Mouse (Mus musculus) embryonic facial prominence, embryonic 13.5 days (tissue): ENCODE measurements at regions not wholly inside any gene's neighbourhood (a gene's known extent, or its start where the extent isn't known, plus 50 kb on each side); places are given as distances from the start of the nearest gene placed in this dataset.

Experiments used
- ATAC-seq: fragments of 200-750 bp; cut with Nextera tagmentation; 2 replicates; pipeline ENCODE4 v1.8.0; 2017; ENCODE audit warnings: low read depth; ENCODE audit not compliant: insufficient number of reproducible peaks, insufficient read depth, low FRiP score, low TSS enrichment
- H3K27ac ChIP-seq: fragments of 300-500 bp; sonication (generic); 2 replicates; pipeline ENCODE4 v1.5.1; 2015; ENCODE audit warnings: moderate library complexity, mild to moderate bottlenecking, inconsistent platforms
- H3K27me3 ChIP-seq: fragments of 300-500 bp; sonication (generic); 2 replicates; pipeline ENCODE4 v1.6.1; 2015; ENCODE audit warnings: mild to moderate bottlenecking, inconsistent platforms
- H3K36me3 ChIP-seq: fragments of 300-500 bp; sonication (generic); 2 replicates; pipeline ENCODE4 v1.6.1; 2015; ENCODE audit warnings: mild to moderate bottlenecking, inconsistent platforms
- H3K4me1 ChIP-seq: fragments of 300-500 bp; sonication (generic); 2 replicates; pipeline ENCODE4 v1.6.1; 2015; ENCODE audit warnings: inconsistent platforms
- H3K4me2 ChIP-seq: fragments of 300-500 bp; sonication (generic); 2 replicates; pipeline ENCODE4 v1.6.1; 2015; ENCODE audit warnings: moderate library complexity, mild to moderate bottlenecking, inconsistent platforms
- H3K4me3 ChIP-seq: fragments of 300-500 bp; sonication (generic); 2 replicates; pipeline ENCODE4 v1.5.1; 2015; ENCODE audit warnings: mild to moderate bottlenecking, inconsistent platforms
- H3K9ac ChIP-seq: fragments of 300-500 bp; sonication (generic); 2 replicates; pipeline ENCODE4 v1.6.1; 2015; ENCODE audit warnings: mild to moderate bottlenecking, inconsistent platforms
- H3K9me3 ChIP-seq: fragments of 300-500 bp; sonication (generic); 2 replicates; pipeline ENCODE4 v1.6.1; 2016; ENCODE audit warnings: inconsistent platforms
- WGBS: fragments of 180-500 bp; shearing (Covaris S2); methylation state at CpG from one replicate; pipeline ENCODE4 v1.1.7; 2015; ENCODE audit warnings: mixed read lengths; 5-methylcytosine and 5-hydroxymethylcytosine counted together

DNA sequence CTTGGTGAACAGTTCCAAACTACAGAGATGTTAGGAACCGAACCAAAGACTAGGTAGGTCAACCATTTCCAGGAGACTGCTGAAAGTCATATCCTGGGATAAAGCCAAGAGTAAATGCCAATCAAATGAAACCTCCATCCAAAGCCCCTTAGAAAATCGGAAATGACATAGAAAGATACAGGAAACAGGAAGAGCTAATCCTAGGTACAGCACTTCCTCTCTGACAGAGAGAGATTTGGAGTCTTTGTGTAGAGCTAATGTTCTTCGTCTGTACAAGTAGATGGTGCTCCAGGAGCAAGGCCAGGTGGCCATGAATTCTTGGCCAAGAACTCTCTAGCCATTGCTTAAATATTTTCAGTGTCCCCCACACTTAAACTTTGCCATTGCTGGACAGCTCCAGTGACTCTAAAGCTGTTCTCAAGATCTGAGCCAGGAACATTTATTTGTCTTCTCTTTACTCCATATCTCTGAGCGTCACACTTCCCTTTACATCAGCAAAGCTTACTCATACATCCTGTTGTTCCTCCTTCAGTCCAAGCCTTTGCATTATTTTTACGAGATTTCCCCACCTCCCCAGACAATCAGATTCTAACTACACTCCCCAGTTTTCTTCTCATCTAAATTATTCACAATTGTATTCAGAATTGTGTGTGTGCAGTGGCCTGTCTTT is 199.1 kb upstream of the Zbtb20 start:
- no peak for ATAC-seq
- H3K27me3 ChIP-seq: no peaks in the 10 kb centered on the region
- no peaks in the 10 kb centered on the region for H3K36me3 ChIP-seq
- no peak overlapping the region for H3K27ac ChIP-seq
- H3K9ac ChIP-seq: no peak overlapping the region
- H3K4me3 ChIP-seq: no peak overlapping the region
- no peaks in the 10 kb centered on the region for H3K4me1 ChIP-seq
- no peaks in the 10 kb centered on the region for H3K9me3 ChIP-seq
- WGBS: 78% methylated on average over 5 of the region's 5 CpGs
- no peak overlapping the region for H3K4me2 ChIP-seq

DNA sequence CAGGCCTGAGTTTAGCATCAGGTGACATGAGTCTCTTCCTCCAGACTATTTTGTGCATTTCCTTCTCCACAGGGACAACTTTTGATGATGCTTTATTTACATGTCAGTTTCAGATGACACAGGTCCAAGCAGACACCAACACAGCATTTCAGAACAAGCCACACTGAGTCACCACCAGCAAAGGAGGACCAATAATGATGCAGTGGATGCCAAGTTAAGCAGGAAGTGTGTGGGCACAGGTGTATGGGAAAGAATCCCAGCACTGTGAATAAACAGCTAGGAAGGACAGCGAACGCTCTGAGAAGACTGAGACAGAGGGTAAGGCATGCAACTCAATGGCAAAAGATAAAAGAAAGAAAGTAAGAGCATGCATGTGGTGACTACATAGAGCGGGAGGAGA is 200.7 kb upstream of the Zbtb20 start:
- H3K9ac ChIP-seq: no peak overlapping the region
- H3K27me3 ChIP-seq: no peaks in the 10 kb centered on the region
- H3K4me2 ChIP-seq: no peak overlapping the region
- WGBS: 95% methylated on average over 3 of the region's 3 CpGs
- no peak for ATAC-seq
- no peak overlapping the region for H3K4me3 ChIP-seq
- no peaks in the 10 kb centered on the region for H3K4me1 ChIP-seq
- no peaks in the 10 kb centered on the region for H3K9me3 ChIP-seq
- H3K27ac ChIP-seq: no peak overlapping the region
- H3K36me3 ChIP-seq: no peaks in the 10 kb centered on the region

DNA sequence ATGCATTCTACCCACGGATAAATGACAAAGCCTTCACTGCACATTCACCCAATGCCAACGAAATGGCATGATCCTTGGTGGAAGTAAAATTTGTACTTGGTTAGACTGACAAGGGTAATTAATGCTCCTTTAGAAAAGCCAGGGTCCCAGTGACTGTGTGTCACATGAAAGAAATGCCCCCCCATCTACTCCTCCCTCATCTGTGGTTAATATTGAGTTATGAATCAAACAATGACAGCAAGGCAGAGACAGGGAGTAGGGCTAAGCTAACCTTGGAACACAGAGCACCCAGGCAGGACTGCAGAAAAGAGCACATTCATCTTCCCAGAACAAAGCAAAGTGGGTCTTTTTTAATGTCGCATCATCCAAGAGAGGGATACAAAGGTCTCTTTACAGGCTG is 209.1 kb upstream of the Zbtb20 start:
- no peaks in the 10 kb centered on the region for H3K9me3 ChIP-seq
- H3K36me3 ChIP-seq: no peaks in the 10 kb centered on the region
- no peak overlapping the region for H3K9ac ChIP-seq
- H3K27me3 ChIP-seq: no peaks in the 10 kb centered on the region
- no peaks in the 10 kb centered on the region for H3K4me1 ChIP-seq
- H3K4me3 ChIP-seq: no peak overlapping the region
- 83% methylated on average over 3 of the region's 3 CpGs for WGBS
- H3K27ac ChIP-seq: no peak overlapping the region
- H3K4me2 ChIP-seq: no peak overlapping the region
- ATAC-seq: no peak

DNA sequence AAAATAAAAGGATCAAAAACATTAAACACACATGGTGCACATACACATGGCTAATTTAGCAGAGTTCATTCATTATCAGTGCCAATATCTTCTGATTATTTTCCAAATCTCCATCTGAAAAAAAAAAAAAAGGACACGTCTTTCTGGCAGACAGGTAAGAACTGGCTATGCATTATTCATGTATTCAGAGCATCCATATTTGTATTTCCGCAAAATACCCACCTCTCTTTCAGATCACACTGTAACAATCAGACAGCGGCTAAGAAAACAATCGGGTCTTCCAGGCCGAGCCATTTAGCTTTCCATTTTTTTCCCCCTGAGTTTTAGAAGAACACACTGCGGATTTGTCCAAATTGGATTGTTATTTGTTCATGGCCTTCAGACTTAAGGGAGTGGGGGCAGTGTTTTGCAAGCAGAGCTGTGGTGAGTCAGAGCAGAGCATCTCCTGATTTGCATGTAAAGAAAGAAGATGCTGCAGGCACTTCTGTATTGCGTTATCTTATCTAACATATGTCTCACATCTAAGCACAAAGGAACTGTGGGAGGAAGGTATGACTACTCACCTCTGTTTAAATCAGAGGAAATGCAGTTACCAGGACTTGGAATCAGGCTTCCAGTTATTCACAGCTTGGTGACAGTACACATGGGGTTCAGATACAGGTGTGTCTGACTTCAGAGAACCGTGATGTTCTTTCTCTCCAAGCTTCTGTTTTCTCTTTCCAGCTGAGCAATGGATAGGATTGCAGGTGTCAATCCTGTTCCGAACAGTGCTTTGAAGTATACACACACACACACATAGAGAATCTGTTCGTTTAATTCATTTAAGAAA is 223.6 kb upstream of the Zbtb20 start:
- H3K36me3 ChIP-seq: no peaks in the 10 kb centered on the region
- 82% methylated on average over 10 of the region's 10 CpGs for WGBS
- no peak overlapping the region for H3K27ac ChIP-seq
- ATAC-seq: no peak
- no peak overlapping the region for H3K4me2 ChIP-seq
- no peaks in the 10 kb centered on the region for H3K4me1 ChIP-seq
- H3K9me3 ChIP-seq: peaks cover 2% of the 10 kb centered on the region; the same call in 1 of the 2 replicates
- no peak overlapping the region for H3K4me3 ChIP-seq
- no peak overlapping the region for H3K9ac ChIP-seq
- no peaks in the 10 kb centered on the region for H3K27me3 ChIP-seq

DNA sequence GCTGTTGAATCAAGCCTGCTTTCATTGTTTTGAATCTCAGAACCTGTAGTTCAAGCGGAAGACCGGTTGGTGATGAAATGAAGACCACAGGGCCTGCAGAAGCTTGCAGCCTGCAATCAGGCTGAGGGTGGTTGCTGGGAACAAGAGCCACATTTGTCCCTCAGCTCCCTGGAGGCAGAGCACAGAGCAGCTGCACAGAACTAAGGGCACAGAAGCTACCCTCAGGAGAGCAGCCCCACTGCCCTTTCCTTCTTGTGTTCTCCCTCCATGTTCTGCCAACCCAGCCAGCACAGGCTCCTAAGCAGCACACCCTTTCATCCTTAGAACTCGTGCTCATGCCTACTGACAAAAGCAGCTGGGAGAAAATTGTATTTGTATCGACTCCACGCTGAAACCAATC is 225.9 kb upstream of the Zbtb20 start:
- H3K27ac ChIP-seq: no peak overlapping the region
- ATAC-seq: no peak
- no peaks in the 10 kb centered on the region for H3K36me3 ChIP-seq
- WGBS: 48% methylated on average over 5 of the region's 5 CpGs
- H3K9ac ChIP-seq: no peak overlapping the region
- H3K27me3 ChIP-seq: no peaks in the 10 kb centered on the region
- no peaks in the 10 kb centered on the region for H3K4me1 ChIP-seq
- H3K9me3 ChIP-seq: peaks cover 2% of the 10 kb centered on the region; the same call in 1 of the 2 replicates
- H3K4me3 ChIP-seq: no peak overlapping the region
- no peak overlapping the region for H3K4me2 ChIP-seq

DNA sequence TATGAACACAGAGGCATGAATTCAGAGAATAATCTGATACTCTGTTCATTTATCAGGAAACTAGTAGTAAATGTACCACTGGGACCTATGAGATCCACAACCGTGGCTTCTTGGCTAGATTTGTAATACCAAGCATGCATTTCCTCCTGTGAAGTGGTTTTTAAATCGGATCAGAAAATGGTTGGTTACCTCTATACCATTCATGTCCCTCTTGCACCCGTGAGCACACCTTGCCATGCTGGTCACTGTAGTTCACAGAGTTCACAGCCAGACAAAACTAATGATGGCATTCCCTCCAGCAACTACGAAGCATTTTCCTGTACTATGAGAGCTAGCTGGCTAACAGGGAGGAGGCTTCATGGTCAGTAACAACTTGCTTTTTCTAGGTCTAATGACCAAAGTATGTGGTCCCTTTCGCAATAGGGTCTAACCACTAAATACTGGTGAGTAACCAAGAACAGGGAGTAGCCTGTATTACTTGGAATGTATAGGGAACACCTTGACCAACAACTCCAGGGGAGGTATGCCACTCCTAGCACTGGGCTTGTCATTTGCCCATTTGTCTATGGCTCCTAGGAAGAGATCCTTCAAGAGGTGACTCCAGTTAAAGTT is 227.0 kb upstream of the Zbtb20 start:
- Histone ChIP-seq H3K9ac (no peak overlapping the region), H3K9me3 (no peaks in the 10 kb centered on the region), H3K27ac (no peak overlapping the region), H3K36me3 (no peaks in the 10 kb centered on the region), H3K4me2 (no peak overlapping the region), H3K4me1 (no peaks in the 10 kb centered on the region), H3K27me3 (no peaks in the 10 kb centered on the region), H3K4me3 (no peak overlapping the region)
- no peak for ATAC-seq
- WGBS: 88% methylated on average over 5 of the region's 5 CpGs

DNA sequence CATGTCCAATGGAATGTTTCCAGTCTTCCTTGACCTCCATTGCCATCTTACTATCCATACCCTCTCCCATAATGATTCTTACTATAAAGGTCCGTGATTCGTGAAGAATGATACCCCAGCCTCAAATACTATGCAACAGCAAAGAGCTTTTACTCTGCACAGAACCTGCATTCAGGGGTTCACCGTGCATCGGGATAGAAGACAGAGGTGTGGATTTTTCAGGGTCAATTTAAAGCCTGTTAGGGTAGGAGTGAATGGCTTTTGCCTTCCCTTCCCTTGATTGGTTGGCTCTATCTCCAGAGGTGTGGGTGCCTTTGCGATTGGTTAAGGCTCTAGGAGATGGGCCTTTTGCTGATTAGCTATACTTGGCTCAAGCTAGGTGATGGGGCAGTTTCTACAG is 227.9 kb upstream of the Zbtb20 start:
- 94% methylated on average over 5 of the region's 5 CpGs for WGBS
- H3K9ac ChIP-seq: no peak overlapping the region
- no peaks in the 10 kb centered on the region for H3K9me3 ChIP-seq
- no peaks in the 10 kb centered on the region for H3K36me3 ChIP-seq
- H3K4me1 ChIP-seq: no peaks in the 10 kb centered on the region
- no peak overlapping the region for H3K4me3 ChIP-seq
- ATAC-seq: no peak
- no peaks in the 10 kb centered on the region for H3K27me3 ChIP-seq
- no peak overlapping the region for H3K27ac ChIP-seq
- no peak overlapping the region for H3K4me2 ChIP-seq

DNA sequence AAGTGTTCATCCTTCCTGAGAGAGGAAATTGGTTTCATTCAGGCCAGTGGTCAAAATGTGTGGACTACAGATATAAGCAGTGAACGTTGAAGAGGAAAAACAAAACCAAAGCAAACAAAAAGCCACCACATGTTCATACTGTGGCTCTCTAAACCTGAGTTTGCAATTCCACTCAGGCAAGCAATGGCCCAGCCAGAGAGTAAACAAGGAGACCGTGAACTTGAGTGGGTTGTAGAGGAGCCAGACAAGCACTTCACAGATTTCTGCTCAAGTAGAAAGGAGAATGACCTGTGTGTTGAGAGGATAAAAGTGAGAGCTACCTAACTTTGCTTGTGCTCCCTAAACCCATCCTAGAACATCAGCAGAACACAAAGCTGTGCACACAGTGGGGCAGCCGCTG is 239.9 kb upstream of the Zbtb20 start:
- Histone ChIP-seq H3K27me3 (no peaks in the 10 kb centered on the region), H3K9me3 (no peaks in the 10 kb centered on the region), H3K36me3 (no peaks in the 10 kb centered on the region), H3K27ac (no peak overlapping the region), H3K4me3 (no peak overlapping the region), H3K4me2 (no peak overlapping the region), H3K9ac (no peak overlapping the region), H3K4me1 (no peaks in the 10 kb centered on the region)
- 75% methylated on average over 3 of the region's 3 CpGs for WGBS
- no peak for ATAC-seq

DNA sequence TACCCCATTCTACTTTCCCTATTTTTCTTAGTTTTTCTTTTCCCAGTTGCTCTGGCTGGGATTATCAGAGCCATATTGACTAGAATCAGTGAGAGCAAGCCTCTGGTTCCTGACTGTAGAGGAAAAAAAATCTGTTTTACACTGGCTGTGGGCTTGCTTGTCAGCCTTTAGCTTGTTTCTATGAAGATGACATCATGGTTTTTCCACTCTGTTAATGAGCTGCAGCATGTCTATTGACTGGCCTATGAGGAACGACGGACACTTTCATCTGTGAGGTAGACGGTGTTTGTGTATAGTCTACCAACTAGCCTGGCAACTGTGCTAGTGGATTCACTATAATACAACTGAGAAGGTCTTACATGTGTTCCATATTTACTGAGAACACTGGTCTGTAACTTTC is 248.0 kb upstream of the Zbtb20 start:
- no peak overlapping the region for H3K4me2 ChIP-seq
- H3K4me3 ChIP-seq: no peak overlapping the region
- no peak for ATAC-seq
- no peak overlapping the region for H3K9ac ChIP-seq
- H3K9me3 ChIP-seq: no peaks in the 10 kb centered on the region
- H3K27me3 ChIP-seq: no peaks in the 10 kb centered on the region
- no peak overlapping the region for H3K27ac ChIP-seq
- no peaks in the 10 kb centered on the region for H3K4me1 ChIP-seq
- no peaks in the 10 kb centered on the region for H3K36me3 ChIP-seq
- WGBS: 56% methylated on average over 3 of the region's 3 CpGs

DNA sequence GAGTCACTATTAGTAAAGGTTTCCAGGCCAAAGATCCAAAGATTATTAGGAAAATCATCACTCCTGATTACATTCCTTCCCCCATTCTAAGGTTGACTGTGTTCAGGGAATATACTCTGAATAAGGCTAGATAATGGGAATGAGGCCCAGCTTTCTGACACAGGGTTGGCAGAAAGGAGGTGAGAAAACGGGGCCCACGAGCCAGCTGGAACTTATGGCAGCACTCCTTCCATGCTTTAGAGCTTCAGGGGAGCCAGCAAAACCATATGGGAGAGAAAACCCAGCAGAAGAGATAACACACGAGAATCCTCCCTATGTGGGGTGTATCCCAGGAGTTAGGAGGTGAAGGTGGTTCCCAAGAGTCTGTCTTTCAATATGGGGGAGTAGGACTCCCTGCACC is 259.8 kb upstream of the Zbtb20 start:
- Histone ChIP-seq H3K4me1 (no peaks in the 10 kb centered on the region), H3K27me3 (no peaks in the 10 kb centered on the region), H3K27ac (no peak overlapping the region), H3K4me2 (no peak overlapping the region), H3K4me3 (no peak overlapping the region), H3K36me3 (no peaks in the 10 kb centered on the region), H3K9me3 (no peaks in the 10 kb centered on the region), H3K9ac (no peak overlapping the region)
- ATAC-seq: no peak
- 86% methylated on average over 3 of the region's 3 CpGs for WGBS

DNA sequence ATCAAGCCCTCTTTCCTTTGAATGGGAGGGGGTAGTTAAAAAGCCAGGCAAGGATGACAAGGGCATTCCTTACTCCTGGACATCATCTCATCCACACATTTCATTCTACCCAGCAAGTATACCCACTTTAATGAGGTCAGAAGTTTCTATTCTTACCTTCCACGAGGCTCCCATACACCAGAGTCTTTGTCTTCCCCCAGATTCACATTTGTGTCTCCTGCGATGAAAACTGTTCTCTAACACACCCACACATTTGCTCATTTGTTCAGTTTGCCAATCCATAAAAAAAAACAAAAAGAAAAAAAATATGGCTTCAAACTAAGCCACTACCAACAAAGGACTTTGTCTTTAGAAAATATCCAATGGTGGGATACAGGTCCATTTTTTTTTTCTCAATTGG is 263.7 kb upstream of the Zbtb20 start:
- Histone ChIP-seq H3K27me3 (no peaks in the 10 kb centered on the region), H3K36me3 (no peaks in the 10 kb centered on the region), H3K27ac (no peak overlapping the region), H3K4me3 (no peak overlapping the region), H3K9ac (no peak overlapping the region), H3K4me1 (no peaks in the 10 kb centered on the region), H3K9me3 (no peaks in the 10 kb centered on the region), H3K4me2 (no peak overlapping the region)
- no peak for ATAC-seq
- 78% methylated on average over 2 of the region's 2 CpGs for WGBS

DNA sequence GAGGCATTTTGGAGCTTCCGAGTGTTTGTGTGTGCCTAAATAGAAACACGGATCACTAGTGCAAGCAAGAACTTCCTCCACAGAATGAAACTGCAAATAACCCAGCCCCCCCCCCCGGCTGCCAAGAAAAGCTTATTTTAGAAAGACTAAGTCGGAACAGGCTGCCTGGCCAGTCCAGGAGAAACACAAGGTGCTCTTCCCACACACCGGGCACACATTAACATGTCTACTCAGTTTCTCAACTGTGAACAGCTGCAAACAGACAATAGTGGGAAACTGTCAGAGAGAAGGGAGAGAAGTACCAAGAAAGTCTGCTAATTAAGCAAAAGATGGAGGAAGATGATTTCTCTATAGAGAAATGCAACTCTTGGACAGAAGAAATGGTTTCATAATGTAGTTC is 267.3 kb upstream of the Zbtb20 start:
- no peak overlapping the region for H3K4me2 ChIP-seq
- no peaks in the 10 kb centered on the region for H3K36me3 ChIP-seq
- H3K27ac ChIP-seq: no peak overlapping the region
- WGBS: 78% methylated on average over 5 of the region's 5 CpGs
- no peak for ATAC-seq
- H3K4me1 ChIP-seq: no peaks in the 10 kb centered on the region
- peaks cover under 1% of the 10 kb centered on the region; the same call in 1 of the 2 replicates for H3K9me3 ChIP-seq
- no peak overlapping the region for H3K4me3 ChIP-seq
- H3K9ac ChIP-seq: no peak overlapping the region
- H3K27me3 ChIP-seq: no peaks in the 10 kb centered on the region
